8 mouse cellular contexts compared by ENCODE assay signal in the genomic region with DNA sequence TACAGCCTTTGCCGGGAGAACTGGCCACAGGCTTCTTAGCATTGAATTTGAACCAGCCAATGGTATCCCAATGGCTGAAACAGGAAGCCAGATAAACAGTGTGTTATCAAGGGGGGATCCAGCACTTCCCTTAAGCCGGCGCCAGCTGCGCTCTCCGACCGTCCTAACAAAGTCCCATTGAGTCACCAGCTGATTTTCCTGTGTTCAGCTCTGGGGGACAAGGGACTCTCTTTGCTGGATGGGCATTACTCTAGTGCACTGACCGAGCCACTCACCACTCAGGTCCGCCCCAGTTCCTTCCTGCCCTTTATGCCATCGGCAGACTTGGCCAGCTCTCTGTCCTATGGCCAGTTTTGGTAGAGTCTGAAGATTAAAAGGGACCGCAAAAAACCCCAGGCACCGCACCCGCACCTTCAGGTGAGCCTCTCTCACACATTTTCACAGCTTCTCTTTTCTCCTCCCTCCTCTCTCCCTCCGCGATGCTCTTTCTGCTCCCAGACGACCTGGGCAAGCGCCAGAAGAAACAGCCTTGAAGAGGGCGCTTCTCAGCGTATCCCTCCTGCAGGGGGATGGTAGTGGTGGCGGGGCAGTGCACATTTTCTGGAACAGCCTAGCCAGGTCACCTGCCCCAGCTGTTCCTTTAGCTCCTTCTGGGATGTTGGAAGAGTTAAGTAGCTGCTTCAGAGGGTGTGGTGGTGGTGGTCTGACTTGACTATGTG. TPM values are rescaled to one million over a fixed set of nuclear protein-coding genes. Genes with fewer than 3 reads are reported as not detected.
A peak's percentile ranks its signal among the peaks of the same experiment; 100 is the strongest.
DNase-seq lines count a peak whose midpoint lies in the region; ATAC-seq and TF ChIP-seq lines count a peak whose summit lies in the region.

No protein-coding gene starts in this region.

- ATAC-seq in forebrain, embryonic 12.5 days (ENCODE audit: low FRiP score), result peak; percentile 44
- ATAC-seq in hindbrain, embryonic 13.5 days (ENCODE audit: low FRiP score), result no peak
- ATAC-seq in liver, embryonic 12.5 days, result peak; percentile 31; the same call in 1 of the 2 replicates
- ATAC-seq in midbrain, postnatal 0 days (ENCODE audit: low FRiP score), result peak; percentile 36; the same call in 1 of the 2 replicates

- TF ChIP-seq CTCF in midbrain, postnatal 0 days (IDR thresholded peaks at IDR 0.05), result no peak

- H3K4me2 ChIP-seq in forebrain, embryonic 12.5 days, result peak overlapping the region; percentile 98
- H3K4me2 ChIP-seq in hindbrain, embryonic 13.5 days, result peak overlapping the region; percentile 99
- peak overlapping the region; percentile 92 for H3K4me2 ChIP-seq in liver, embryonic 12.5 days
- H3K4me2 ChIP-seq in midbrain, postnatal 0 days (ENCODE audit: low read depth, low read length, poor library complexity, severe bottlenecking), result peak overlapping the region; percentile 100

- H3K4me3 ChIP-seq in forebrain, embryonic 12.5 days (replicated peaks), result peak overlapping the region; percentile 70
- H3K4me3 ChIP-seq in hindbrain, embryonic 13.5 days, result peak overlapping the region; percentile 72
- peak overlapping the region; percentile 65 for H3K4me3 ChIP-seq in liver, embryonic 12.5 days
- H3K4me3 ChIP-seq in midbrain, postnatal 0 days (ENCODE audit: low read depth, low read length), result peak overlapping the region; percentile 71

- WGBS in forebrain, embryonic 12.5 days, result 1% methylated on average over 19 of the region's 19 CpGs
- under 1% methylated on average over 19 of the region's 19 CpGs for WGBS in hindbrain, embryonic 13.5 days
- under 1% methylated on average over 19 of the region's 19 CpGs for WGBS in liver, embryonic 12.5 days (ENCODE audit: insufficient replicate concordance)
- WGBS in midbrain, postnatal 0 days, result under 1% methylated on average over 19 of the region's 19 CpGs

- H3K4me1 ChIP-seq in forebrain, embryonic 12.5 days, result peaks cover 30% of the 10 kb centered on the region
- H3K4me1 ChIP-seq in hindbrain, embryonic 13.5 days (replicated peaks), result peaks cover 37% of the 10 kb centered on the region
- peaks cover 41% of the 10 kb centered on the region for H3K4me1 ChIP-seq in liver, embryonic 12.5 days
- peaks cover 5% of the 10 kb centered on the region; the same call in 1 of the 2 replicates for H3K4me1 ChIP-seq in midbrain, postnatal 0 days (ENCODE audit: insufficient read depth, low read length)

- H3K9me3 ChIP-seq in forebrain, embryonic 12.5 days, result no peaks in the 10 kb centered on the region
- H3K9me3 ChIP-seq in hindbrain, embryonic 13.5 days, result no peaks in the 10 kb centered on the region
- no peaks in the 10 kb centered on the region for H3K9me3 ChIP-seq in liver, embryonic 12.5 days (replicated peaks)
- H3K9me3 ChIP-seq in midbrain, postnatal 0 days (ENCODE audit: low read length), result no peaks in the 10 kb centered on the region

- peak overlapping the region; percentile 85 for H3K9ac ChIP-seq in forebrain, embryonic 12.5 days
- peak overlapping the region; percentile 71 for H3K9ac ChIP-seq in hindbrain, embryonic 13.5 days
- peak overlapping the region; percentile 69 for H3K9ac ChIP-seq in liver, embryonic 12.5 days
- H3K9ac ChIP-seq in midbrain, postnatal 0 days (replicated peaks; ENCODE audit: low read length, poor library complexity, severe bottlenecking), result no peak overlapping the region

- H3K27ac ChIP-seq in forebrain, embryonic 12.5 days, result no peak overlapping the region
- H3K27ac ChIP-seq in hindbrain, embryonic 13.5 days, result peak overlapping the region; percentile 79
- H3K27ac ChIP-seq in liver, embryonic 12.5 days, result peak overlapping the region; percentile 61
- H3K27ac ChIP-seq in midbrain, postnatal 0 days (ENCODE audit: low read depth, low read length), result 0 out of 2 replicates have a peak overlapping the region, but pooled peaks have one; percentile 32

- peak; percentile 85 for DNase-seq in 416B (ENCODE audit: low read depth)
- DNase-seq in MEL-GATA-1-ER (ENCODE audit: extremely low read depth, low read depth), result peak; percentile 78
- DNase-seq in midbrain, postnatal 0 days (ENCODE audit: low spot score), result peak; percentile 62
- DNase-seq in layer of hippocampus, adult 18-20 months (ENCODE audit: low spot score in 2 of 2), result no peak
- no peak for DNase-seq in frontal cortex, postnatal 25 days (ENCODE audit: low spot score in 2 of 2)

- no peaks in the 10 kb centered on the region for H3K36me3 ChIP-seq in forebrain, embryonic 12.5 days (replicated peaks)
- no peaks in the 10 kb centered on the region for H3K36me3 ChIP-seq in hindbrain, embryonic 13.5 days
- no peaks in the 10 kb centered on the region for H3K36me3 ChIP-seq in liver, embryonic 12.5 days
- no peaks in the 10 kb centered on the region for H3K36me3 ChIP-seq in midbrain, postnatal 0 days (ENCODE audit: insufficient read depth, low read length)

- peaks cover 45% of the 10 kb centered on the region for H3K27me3 ChIP-seq in forebrain, embryonic 12.5 days
- H3K27me3 ChIP-seq in hindbrain, embryonic 13.5 days, result peaks cover 44% of the 10 kb centered on the region
- H3K27me3 ChIP-seq in liver, embryonic 12.5 days (replicated peaks), result peaks cover 59% of the 10 kb centered on the region
- no peaks in the 10 kb centered on the region for H3K27me3 ChIP-seq in midbrain, postnatal 0 days (ENCODE audit: insufficient read depth, low read length)

RNA-seq across cellular contexts. Expression of gene Csrp1, which starts 32.9 kb away (rescaled TPM):
- polyA plus RNA-seq in forebrain, embryonic 12.5 days (2016; fragmentation: Nextera tagmentation; extraction: Ambion mirVana), result 31.6 and 33.9 TPM in 2 replicates
- polyA plus RNA-seq in hindbrain, embryonic 13.5 days (2015; fragmentation: Nextera tagmentation; extraction: Ambion mirVana), result 22.9 and 25.3 TPM in 2 replicates
- polyA plus RNA-seq in liver, embryonic 12.5 days (2016; fragmentation: Nextera tagmentation; extraction: Ambion mirVana), result 56.2 and 60.7 TPM in 2 replicates
- total RNA-seq in midbrain, postnatal 0 days (2014; rRNA removed), result 48.1 and 64.3 TPM in 2 replicates
- polyA plus RNA-seq in midbrain, postnatal 0 days (2015; fragmentation: Nextera tagmentation; extraction: Ambion mirVana), result 21.6 and 25.1 TPM in 2 replicates
- total RNA-seq in layer of hippocampus, adult 18-20 months (2021), result 100 to 1,000 TPM; 272 to 277 TPM

Comparison
In these comparisons a context has a peak if more than half of its experiments do, and no peak if none do; other contexts are left out.
1. DNase-seq: peak in 416B (single experiment), MEL-GATA-1-ER (single experiment) and midbrain, postnatal 0 days (single experiment); none in layer of hippocampus, adult 18-20 months (0 of 2) and frontal cortex, postnatal 25 days (0 of 2).
2. Peak in every context shown above with its lines, with median percentiles within 50 percentile points of each other: H3K4me2 ChIP-seq and H3K4me3 ChIP-seq.